Mouse (Mus musculus): Measurements from ENCODE around the gene Elane. TPM values are rescaled to one million over a fixed set of nuclear protein-coding genes. Genes with fewer than 3 reads are reported as not detected.

Gene Elane
- polyA plus RNA-seq, 1 experiment = 162 TPM

DNA sequence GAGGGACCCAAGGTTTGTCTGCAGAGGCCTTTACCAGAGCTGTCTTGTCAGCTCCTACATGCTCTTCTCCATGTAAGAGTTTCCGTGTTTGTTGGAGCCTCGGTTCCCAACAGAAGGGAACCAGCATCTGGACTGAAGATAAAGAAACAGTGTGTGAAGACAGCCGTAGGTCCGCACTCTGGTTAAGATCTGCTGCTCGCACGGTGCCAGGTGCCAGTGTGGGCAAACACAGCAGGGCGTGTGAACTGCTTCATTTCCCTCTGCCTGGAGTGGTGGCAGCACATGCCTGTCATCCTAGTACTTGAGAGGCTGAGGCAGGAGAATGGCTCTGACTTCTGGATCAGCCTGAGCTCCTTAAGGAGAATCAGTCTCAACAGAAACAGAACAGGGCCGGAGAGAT is 14.2 kb upstream of the Elane start:
- Histone ChIP-seq H3K27ac (ENCODE audit: control insufficient read depth, insufficient read depth, low read depth, low read length, poor library complexity) (no peak overlapping the region), H3K4me3 (replicated peaks; ENCODE audit: control insufficient read depth, low read depth, low read length) (no peak overlapping the region), H3K4me1 (ENCODE audit: control insufficient read depth, insufficient read depth, low read length) (peaks cover 6% of the 10 kb centered on the region)
- WGBS = 83% methylated on average over 8 of the region's 8 CpGs
- TF ChIP-seq POLR2A (IDR thresholded peaks at IDR 0.05; ENCODE audit: borderline replicate concordance, control insufficient read depth, low read depth, low read length) (no peak), CTCF (IDR thresholded peaks at IDR 0.05; ENCODE audit: control insufficient read depth, insufficient read depth, low read length) (no peak)

DNA sequence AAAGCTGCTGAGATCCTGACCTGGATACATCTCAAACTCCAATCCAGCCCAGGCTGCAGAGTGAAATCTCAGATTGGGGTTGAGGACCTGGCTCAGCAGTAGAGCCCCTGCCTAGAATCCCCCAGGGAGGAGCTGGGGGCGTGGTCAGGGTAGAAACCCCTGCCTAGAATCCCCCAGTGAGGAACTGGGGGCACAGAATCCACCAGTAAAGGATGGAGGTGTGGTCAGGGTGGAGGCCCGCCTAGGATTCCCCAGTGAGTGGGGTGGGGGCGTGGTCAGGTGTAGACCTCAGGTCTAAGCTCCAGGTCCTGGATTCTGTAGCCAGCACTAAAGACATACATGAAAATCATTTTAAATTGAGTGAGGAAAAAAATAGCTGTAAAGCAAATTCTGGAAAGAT is 13.2 kb upstream of the Elane start:
- 33% methylated on average over 3 of the region's 3 CpGs for WGBS
- Histone ChIP-seq H3K4me3 (replicated peaks; ENCODE audit: control insufficient read depth, low read depth, low read length) (no peak overlapping the region), H3K27ac (ENCODE audit: control insufficient read depth, insufficient read depth, low read depth, low read length, poor library complexity) (no peak overlapping the region), H3K4me1 (ENCODE audit: control insufficient read depth, insufficient read depth, low read length) (peaks cover 7% of the 10 kb centered on the region)
- TF ChIP-seq POLR2A (IDR thresholded peaks at IDR 0.05; ENCODE audit: borderline replicate concordance, control insufficient read depth, low read depth, low read length) (no peak), CTCF (IDR thresholded peaks at IDR 0.05; ENCODE audit: control insufficient read depth, insufficient read depth, low read length) (no peak)

DNA sequence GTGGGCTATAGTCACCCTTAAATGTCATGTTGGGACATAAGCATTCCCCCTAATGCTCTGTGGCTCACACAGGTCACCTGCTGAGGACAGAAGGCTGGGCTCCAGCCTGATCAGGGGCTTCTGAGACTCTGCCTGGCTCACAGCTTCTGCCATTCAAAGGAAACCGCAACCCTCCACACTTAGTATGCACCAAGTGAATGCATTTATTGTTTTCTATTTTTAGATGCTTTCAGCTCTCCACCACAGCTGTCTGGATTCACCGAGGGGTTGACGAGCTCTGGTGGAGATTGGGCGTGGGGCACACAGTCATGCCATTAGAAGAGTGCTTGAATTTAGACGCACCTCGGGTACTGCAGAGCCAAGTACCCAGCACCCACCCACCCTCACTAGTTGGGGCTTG is 12.7 kb upstream of the Elane start:
- Histone ChIP-seq H3K4me3 (replicated peaks; ENCODE audit: control insufficient read depth, low read depth, low read length) (peak overlapping the region; percentile 11), H3K4me1 (ENCODE audit: control insufficient read depth, insufficient read depth, low read length) (peaks cover 7% of the 10 kb centered on the region), H3K27ac (ENCODE audit: control insufficient read depth, insufficient read depth, low read depth, low read length, poor library complexity) (no peak overlapping the region)
- TF ChIP-seq CTCF (IDR thresholded peaks at IDR 0.05; ENCODE audit: control insufficient read depth, insufficient read depth, low read length) (no peak), POLR2A (IDR thresholded peaks at IDR 0.05; ENCODE audit: borderline replicate concordance, control insufficient read depth, low read depth, low read length) (no peak)
- WGBS = 4% methylated on average over 6 of the region's 6 CpGs

DNA sequence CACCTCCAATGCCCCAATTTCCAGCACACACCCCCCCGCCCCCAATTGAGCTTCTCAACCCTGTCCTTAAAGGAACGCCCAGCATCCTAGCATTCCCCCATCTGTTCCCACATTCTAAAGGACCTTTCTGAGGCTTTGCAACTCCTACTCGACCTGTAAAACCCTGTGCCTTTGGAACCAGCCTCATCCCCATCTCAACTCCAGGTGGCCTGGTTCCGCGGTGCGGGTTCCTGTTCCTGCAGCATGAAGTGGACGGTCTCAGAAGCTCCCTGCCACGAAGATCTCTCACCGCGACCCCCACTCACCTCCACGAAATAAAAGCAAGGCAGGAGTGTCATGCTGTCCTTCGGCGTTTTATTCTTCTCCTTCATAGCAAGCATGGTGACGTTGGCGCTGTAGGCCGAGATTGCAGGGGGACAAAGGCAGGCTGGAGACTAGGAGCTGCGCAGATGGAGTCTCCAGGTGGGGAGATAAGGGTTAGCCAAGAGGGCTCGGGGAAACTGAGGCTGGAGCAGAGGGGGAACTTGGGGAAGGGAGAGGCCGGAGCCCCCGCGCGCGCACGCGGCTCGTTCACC is 12.2 kb upstream of the Elane start:
- TF ChIP-seq CTCF (IDR thresholded peaks at IDR 0.05; ENCODE audit: control insufficient read depth, insufficient read depth, low read length) (no peak), POLR2A (IDR thresholded peaks at IDR 0.05; ENCODE audit: borderline replicate concordance, control insufficient read depth, low read depth, low read length) (0 out of 2 replicates have a peak, but pooled peaks have one; percentile 6)
- Histone ChIP-seq H3K4me1 (ENCODE audit: control insufficient read depth, insufficient read depth, low read length) (peaks cover 7% of the 10 kb centered on the region), H3K4me3 (replicated peaks; ENCODE audit: control insufficient read depth, low read depth, low read length) (peak overlapping the region; percentile 78), H3K27ac (ENCODE audit: control insufficient read depth, insufficient read depth, low read depth, low read length, poor library complexity) (no peak overlapping the region; the same call in 1 of the 2 replicates)
- 1% methylated on average over 26 of the region's 26 CpGs for WGBS

DNA sequence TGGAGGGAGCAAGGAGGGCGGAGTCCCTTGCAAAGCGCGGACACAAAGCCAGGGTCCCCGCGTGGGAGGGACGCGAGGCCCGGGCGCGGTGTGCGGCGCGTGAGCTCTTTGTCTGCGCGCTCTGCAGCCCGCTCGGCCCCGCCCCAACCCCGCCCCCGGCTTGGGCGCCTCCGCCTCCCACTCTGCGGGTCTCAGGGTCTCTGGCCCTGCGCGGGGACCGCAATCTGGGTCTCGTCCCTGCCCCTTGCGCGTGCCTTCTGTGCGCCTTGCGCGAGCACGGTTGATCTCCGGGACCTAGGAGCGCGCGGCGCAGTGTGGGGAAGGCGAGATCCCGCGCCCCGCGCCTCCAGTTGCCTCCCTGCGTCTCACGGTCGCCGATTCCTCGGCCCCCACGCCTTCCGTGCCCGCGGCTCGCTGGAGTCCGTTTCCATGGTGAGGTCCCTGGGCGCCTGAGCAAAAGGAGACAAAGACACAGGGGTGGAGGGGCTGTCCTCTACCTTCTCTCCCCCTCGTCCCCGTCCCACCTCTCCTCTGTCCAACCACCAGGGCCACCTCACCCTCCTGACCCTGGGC is 11.7 kb upstream of the Elane start, which contains the start of the genes Prtn3 and Plppr3:
Prtn3 (plus strand) TSS at position 187 of the 573 bp plus-strand sequence.
Plppr3 (minus strand) TSS at position 345 of the 573 bp plus-strand sequence.
- Histone ChIP-seq H3K4me1 (ENCODE audit: control insufficient read depth, insufficient read depth, low read length) (peaks cover 7% of the 10 kb centered on the region), H3K4me3 (replicated peaks; ENCODE audit: control insufficient read depth, low read depth, low read length) (peak within 1 kb of the TSS; percentile 78), H3K27ac (ENCODE audit: control insufficient read depth, insufficient read depth, low read depth, low read length, poor library complexity) (peak within 1 kb of the TSS; percentile 50)
- TF ChIP-seq POLR2A (IDR thresholded peaks at IDR 0.05; ENCODE audit: borderline replicate concordance, control insufficient read depth, low read depth, low read length) (0 out of 2 replicates have a peak, but pooled peaks have one; percentile 2), CTCF (IDR thresholded peaks at IDR 0.05; ENCODE audit: control insufficient read depth, insufficient read depth, low read length) (no peak)
- under 1% methylated on average over 57 of the region's 57 CpGs for WGBS

DNA sequence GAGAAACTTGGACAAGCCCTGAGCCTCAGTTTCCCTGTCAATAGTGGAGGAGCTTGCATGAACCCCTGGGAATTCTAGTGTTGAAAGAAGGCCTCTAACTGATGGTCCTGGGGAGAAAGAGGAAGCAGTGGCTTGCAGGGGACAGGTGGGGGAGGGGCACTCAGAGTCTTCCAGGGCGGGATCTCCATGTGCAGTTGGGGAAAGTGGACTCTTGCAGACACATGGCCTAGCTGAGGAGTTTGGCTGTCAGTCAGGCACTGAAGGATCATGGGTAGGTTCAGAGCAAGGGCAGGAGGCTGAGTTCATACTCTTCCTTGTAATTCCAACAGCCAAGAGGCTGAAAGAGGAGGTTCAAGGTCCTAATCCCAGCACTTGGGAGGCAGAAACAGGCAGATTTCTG is 8.9 kb upstream of the Elane start:
- H3K4me3 ChIP-seq (replicated peaks; ENCODE audit: control insufficient read depth, low read depth, low read length) = no peak overlapping the region
- 4% methylated on average over 1 of the region's 1 CpGs for WGBS
- no peak for TF ChIP-seq POLR2A (IDR thresholded peaks at IDR 0.05; ENCODE audit: borderline replicate concordance, control insufficient read depth, low read depth, low read length)
- TF ChIP-seq CTCF (IDR thresholded peaks at IDR 0.05; ENCODE audit: control insufficient read depth, insufficient read depth, low read length) = no peak
- peak overlapping the region; percentile 35 for H3K27ac ChIP-seq (ENCODE audit: control insufficient read depth, insufficient read depth, low read depth, low read length, poor library complexity)
- peaks cover 15% of the 10 kb centered on the region for H3K4me1 ChIP-seq (ENCODE audit: control insufficient read depth, insufficient read depth, low read length)

DNA sequence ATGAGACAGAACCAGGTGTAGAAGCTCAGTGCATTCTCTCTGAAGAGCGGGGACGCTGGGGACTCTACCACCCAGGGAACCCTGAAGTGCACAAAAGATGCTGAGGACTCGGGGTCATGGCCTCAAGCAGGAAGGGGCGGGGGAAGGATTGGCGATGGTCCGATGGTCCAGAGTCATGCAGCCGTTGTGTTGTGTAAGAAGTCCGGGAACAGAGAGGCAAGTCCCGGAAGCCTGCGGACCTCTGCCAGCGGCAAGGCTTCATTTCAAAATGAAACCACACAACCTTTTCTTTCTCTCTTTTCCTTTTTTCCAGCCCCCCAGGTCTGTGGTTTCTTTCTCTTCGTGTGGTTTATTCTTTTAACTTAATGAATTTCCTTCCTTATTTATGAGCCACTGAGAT is 8.3 kb upstream of the Elane start:
- peak overlapping the region; percentile 45; the same call in 1 of the 2 replicates for H3K27ac ChIP-seq (ENCODE audit: control insufficient read depth, insufficient read depth, low read depth, low read length, poor library complexity)
- H3K4me1 ChIP-seq (ENCODE audit: control insufficient read depth, insufficient read depth, low read length) = peaks cover 15% of the 10 kb centered on the region
- WGBS = 2% methylated on average over 12 of the region's 12 CpGs
- no peak for TF ChIP-seq POLR2A (IDR thresholded peaks at IDR 0.05; ENCODE audit: borderline replicate concordance, control insufficient read depth, low read depth, low read length)
- no peak for TF ChIP-seq CTCF (IDR thresholded peaks at IDR 0.05; ENCODE audit: control insufficient read depth, insufficient read depth, low read length)
- H3K4me3 ChIP-seq (replicated peaks; ENCODE audit: control insufficient read depth, low read depth, low read length) = peak overlapping the region; percentile 14

DNA sequence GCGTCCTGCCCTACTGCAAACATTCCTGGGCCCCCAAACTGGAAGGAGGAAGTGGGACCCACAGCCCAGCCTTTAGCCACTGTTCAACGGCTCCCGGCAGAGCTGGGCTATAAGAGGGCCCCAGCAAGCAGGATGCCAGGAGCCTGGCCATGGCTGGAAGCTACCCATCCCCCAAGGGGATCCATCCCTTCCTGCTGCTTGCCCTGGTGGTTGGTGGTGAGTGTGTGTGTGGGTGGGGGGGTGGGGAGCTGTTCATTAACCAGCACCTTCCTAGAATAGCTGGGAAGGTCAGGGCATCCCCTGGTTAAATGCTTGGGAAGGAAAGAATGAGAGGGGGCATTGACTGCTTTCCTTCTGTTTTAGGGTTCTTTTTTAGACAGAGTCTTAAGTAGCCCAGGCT is 6.5 kb upstream of the Elane start:
- no peak for TF ChIP-seq CTCF (IDR thresholded peaks at IDR 0.05; ENCODE audit: control insufficient read depth, insufficient read depth, low read length)
- no peak for TF ChIP-seq POLR2A (IDR thresholded peaks at IDR 0.05; ENCODE audit: borderline replicate concordance, control insufficient read depth, low read depth, low read length)
- no peak overlapping the region for H3K27ac ChIP-seq (ENCODE audit: control insufficient read depth, insufficient read depth, low read depth, low read length, poor library complexity)
- WGBS = 13% methylated on average over 3 of the region's 3 CpGs
- H3K4me1 ChIP-seq (ENCODE audit: control insufficient read depth, insufficient read depth, low read length) = peaks cover 12% of the 10 kb centered on the region; the same call in 1 of the 2 replicates
- H3K4me3 ChIP-seq (replicated peaks; ENCODE audit: control insufficient read depth, low read depth, low read length) = peak overlapping the region; percentile 9
